Mouse (Mus musculus) left cerebral cortex, adult 6 months (tissue): ENCODE results near the gene Srrm3. TPM values are rescaled to one million over a fixed set of nuclear protein-coding genes. Genes with fewer than 3 reads are reported as not detected.

Source experiments
- long read RNA-seq, 2 experiments: library from polyadenylated mRNA; unstranded; transcript quantifications; one replicate each; pipeline ENCODE4 v2.0.0; 2019 to 2020
- polyA plus RNA-seq: library from polyadenylated mRNA; unstranded; fragments of <200 nt; fragmentation: Nextera tagmentation; gene quantifications from 2 replicates; pipeline ENCODE4 v1.2.3, GENCODE M21; 2021

Gene Srrm3
- polyA plus RNA-seq = 18.4 and 20.1 TPM in 2 replicates
- long read RNA-seq, experiment 1, partial matches to known transcripts = 4 of 13 reads
- long read RNA-seq, experiment 1, other reads (novel, unspliced or antisense) = 9 of 13 reads
- long read RNA-seq, experiment 2, partial matches to known transcripts = 2 of 14 reads
- long read RNA-seq, experiment 2, other reads (novel, unspliced or antisense) = 12 of 14 reads

GRCm38 (mm10) chr5:135806555-135807262, at the start of gene Srrm3:
Srrm3 (plus strand) TSS chr5:135806890.

DNA sequence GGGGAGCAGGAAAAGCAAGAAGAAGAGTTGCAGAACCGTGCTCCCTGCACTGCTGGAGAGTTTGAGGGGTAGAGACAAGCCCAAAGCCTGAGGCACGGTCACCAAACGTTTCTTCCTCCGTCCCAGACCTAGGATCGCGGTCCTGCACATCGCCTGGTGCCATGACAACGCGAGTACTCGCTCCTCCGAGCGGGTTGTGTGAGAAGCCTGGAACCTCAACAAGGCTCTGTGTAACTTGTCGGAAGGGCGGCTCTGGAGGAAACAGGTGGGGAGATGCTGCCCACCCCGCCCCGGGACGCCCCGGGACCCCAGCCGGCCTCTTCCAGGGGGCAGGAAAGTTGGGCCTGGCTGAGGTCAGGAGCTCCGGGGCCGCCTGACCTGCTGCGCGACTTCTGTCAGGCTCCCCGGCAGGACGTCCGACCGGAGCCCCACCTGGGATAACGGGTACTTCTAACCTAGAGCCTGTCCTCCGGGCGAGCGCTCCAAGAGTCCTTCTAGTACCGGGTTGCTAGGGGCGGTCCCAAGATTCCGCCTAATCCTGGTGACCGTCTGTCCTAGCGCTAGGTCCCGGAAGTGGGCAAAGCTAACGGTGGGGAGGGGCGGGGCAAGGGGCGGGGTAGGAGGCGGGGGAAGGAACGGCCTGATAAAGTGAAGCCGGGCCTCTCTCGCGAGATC, 28.8 kb upstream of the Srrm3 start, which contains the start of gene Styxl1:
TSS of gene Styxl1 (minus strand) at position 590 of the 675 bp plus-strand sequence.

DNA sequence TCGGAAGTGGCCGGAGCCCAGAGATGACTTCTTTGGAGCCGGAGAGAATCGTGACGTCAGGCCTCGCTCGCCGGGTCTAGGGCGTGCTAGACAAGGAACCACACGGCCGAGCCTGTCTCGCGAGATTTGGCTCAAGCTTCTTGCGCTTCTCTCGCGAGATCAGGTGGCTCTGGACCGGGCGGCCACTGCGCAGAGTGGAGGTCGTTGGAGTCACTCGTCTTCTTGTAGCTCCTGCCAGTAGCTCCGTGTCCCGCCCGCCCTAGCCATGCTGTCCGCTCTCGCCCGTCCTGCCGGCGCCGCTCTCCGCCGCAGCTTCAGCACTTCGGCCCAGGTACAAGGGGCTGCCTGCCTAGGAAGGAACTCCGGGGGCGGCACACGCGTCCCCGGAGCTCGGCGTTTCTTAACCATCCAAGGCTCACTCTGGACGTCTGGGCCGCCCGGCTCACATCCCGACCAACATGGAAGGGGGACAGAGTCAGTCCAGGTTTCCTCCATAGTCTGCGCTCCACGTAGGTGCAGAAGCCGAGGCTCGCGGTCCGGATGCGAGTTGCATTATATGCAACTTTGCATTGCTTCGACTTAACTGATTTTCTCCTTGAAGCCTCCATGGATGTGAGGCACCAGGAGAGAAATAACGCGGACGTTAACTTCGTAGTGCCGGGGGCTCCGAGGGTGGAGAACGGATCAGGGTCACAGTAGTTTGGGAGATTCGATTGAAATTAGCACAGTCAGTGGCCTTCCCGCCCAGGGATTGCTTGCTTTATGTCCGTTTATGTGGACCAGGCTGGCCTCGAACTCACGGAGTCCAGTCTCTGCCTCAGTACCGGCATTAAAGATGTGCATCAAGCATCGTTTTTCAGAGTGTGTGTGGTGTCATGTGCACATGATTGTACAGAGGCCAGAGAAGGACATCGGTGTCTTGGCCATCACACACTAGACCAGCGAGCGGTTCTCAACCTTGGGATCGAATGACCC, 27.9 kb upstream of the Srrm3 start, which contains the start of gene Mdh2:
TSS of gene Mdh2 (plus strand) at position 10 of the 975 bp plus-strand sequence.

DNA sequence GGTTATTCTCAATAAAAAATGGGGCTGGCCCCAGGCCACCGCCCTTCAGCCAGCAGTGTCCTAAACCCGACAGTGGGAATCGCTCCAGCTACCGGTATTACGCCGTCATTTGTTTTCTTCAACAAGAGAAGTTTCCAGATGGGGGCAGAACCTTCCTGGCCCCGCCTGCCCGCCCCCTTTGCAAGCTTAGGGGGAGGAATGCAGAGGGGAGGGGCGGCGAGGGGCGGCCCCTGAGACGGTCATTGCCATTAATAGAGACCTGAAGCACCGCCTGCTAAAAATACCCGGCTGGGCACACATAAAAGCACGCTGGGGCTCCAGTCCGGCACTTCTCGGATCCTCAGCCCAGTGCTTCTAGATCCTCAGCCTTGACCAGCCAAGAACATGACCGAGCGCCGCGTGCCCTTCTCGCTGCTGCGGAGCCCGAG, 81.0 kb downstream of the Srrm3 start, which contains the start of gene Hspb1:
TSS of gene Hspb1 (plus strand) at position 245 of the 428 bp plus-strand sequence.

Other genes with a start within 250 kb of the Srrm3 start
- gene Ccl26, start 243.3 kb upstream of the Srrm3 start, polyA plus RNA-seq = not detected in 2 replicates
- 0.27 and 0.61 TPM in 2 replicates for gene Ccl24, start 233.8 kb upstream of the Srrm3 start, polyA plus RNA-seq
- 88.5 and 90.9 TPM in 2 replicates for gene Rhbdd2, start 174.3 kb upstream of the Srrm3 start, polyA plus RNA-seq
- 41.1 and 41.6 TPM in 2 replicates for gene Por, start 136.9 kb upstream of the Srrm3 start, polyA plus RNA-seq
- gene Tmem120a, start 62.4 kb upstream of the Srrm3 start, polyA plus RNA-seq = 36.7 and 39.5 TPM in 2 replicates
- gene Styxl1, start 28.5 kb upstream of the Srrm3 start, polyA plus RNA-seq = 0.21 TPM in 1 of 2 replicates, not detected in the other
- gene Mdh2, start 28.4 kb upstream of the Srrm3 start, polyA plus RNA-seq = 702 and 826 TPM in 2 replicates
- gene Hspb1, start 81.0 kb downstream of the Srrm3 start, polyA plus RNA-seq = 21.3 and 32.6 TPM in 2 replicates
- gene Ywhag, start 127.7 kb downstream of the Srrm3 start, polyA plus RNA-seq = 469 and 556 TPM in 2 replicates
- gene Ssc4d, start 167.6 kb downstream of the Srrm3 start, polyA plus RNA-seq = 0.65 and 1.0 TPM in 2 replicates
- gene Zp3, start 173.2 kb downstream of the Srrm3 start, polyA plus RNA-seq = not detected in 2 replicates
- gene Dtx2, start 187.9 kb downstream of the Srrm3 start, polyA plus RNA-seq = 6.4 and 6.8 TPM in 2 replicates
- not detected in 2 replicates for gene Upk3b, start 231.6 kb downstream of the Srrm3 start, polyA plus RNA-seq
- 0.94 and 1.1 TPM in 2 replicates for gene Upk3bl, start 247.6 kb downstream of the Srrm3 start, polyA plus RNA-seq